Mouse (Mus musculus) C2C12 (cell line): Measurements from ENCODE around the gene Nans. TPM values are rescaled to one million over a fixed set of nuclear protein-coding genes. Genes with fewer than 3 reads are reported as not detected.

Experiments
- H3K27me3 ChIP-seq: one replicate; pipeline ENCODE4 v1.6.1; 2011; ENCODE audit not compliant: control insufficient read depth, insufficient read depth, insufficient read length
- H3K36me3 ChIP-seq: one replicate; pipeline ENCODE4 v1.6.1; 2011; ENCODE audit not compliant: control insufficient read depth, insufficient read depth
- H3K4me3 ChIP-seq: one replicate; pipeline ENCODE4 v1.5.1; 2011; ENCODE audit warnings: mild to moderate bottlenecking, control low read depth; ENCODE audit not compliant: poor library complexity, insufficient read depth, severe bottlenecking
- H3K79me2 ChIP-seq: one replicate; pipeline ENCODE4 v1.6.1; 2011; ENCODE audit not compliant: control insufficient read depth, insufficient read depth
- H3K79me3 ChIP-seq: one replicate; pipeline ENCODE4 v1.6.1; 2011; ENCODE audit warnings: low read depth, control low read depth
- H3ac ChIP-seq: one replicate; pipeline ENCODE3; 2011; ENCODE audit warnings: low read depth; ENCODE audit not compliant: control insufficient read depth, insufficient read length
- CEBPB ChIP-seq: IDR thresholded peaks from one replicate; pipeline ENCODE4 v1.6.1; 2011; ENCODE audit warnings: low read depth, mild to moderate bottlenecking, control low read depth, moderate library complexity
- CTCF ChIP-seq: IDR thresholded peaks from one replicate; pipeline ENCODE4 v1.5.1; 2011; ENCODE audit not compliant: control insufficient read depth, insufficient read depth, insufficient read length
- FOSL1 ChIP-seq: IDR thresholded peaks from one replicate; pipeline ENCODE4 v1.8.0; 2011; ENCODE audit warnings: mild to moderate bottlenecking, low read length; ENCODE audit not compliant: poor library complexity, insufficient read depth, severe bottlenecking
- MAX ChIP-seq: IDR thresholded peaks from one replicate; pipeline ENCODE4 v1.6.1; 2011; ENCODE audit warnings: mild to moderate bottlenecking, control low read depth
- MYOD1 ChIP-seq: IDR thresholded peaks from one replicate; pipeline ENCODE4 v1.6.1; 2011; ENCODE audit warnings: low read depth; ENCODE audit not compliant: control insufficient read depth, insufficient read length
- MYOG ChIP-seq: IDR thresholded peaks from one replicate; pipeline ENCODE4 v1.6.1; 2011; ENCODE audit not compliant: control insufficient read depth, insufficient read length; ENCODE audit errors: extremely low read depth
- USF1 ChIP-seq: IDR thresholded peaks from one replicate; pipeline ENCODE4 v1.6.1; 2011; ENCODE audit warnings: low read depth, mild to moderate bottlenecking, control low read depth, moderate library complexity
- polyA plus RNA-seq: library from polyadenylated mRNA; unstranded; fragments of >200 nt; fragmentation: generic; extraction: Trizol; gene quantifications from one replicate; pipeline ENCODE4 v1.2.1, GENCODE M21; 2012; ENCODE audit warnings: missing spikeins

The Nans gene
- polyA plus RNA-seq, 1 experiment: 115 TPM

- Histone ChIP-seq H3K79me3 (peaks cover 23% of the 10 kb centered on the region), H3K36me3 (peaks cover 39% of the 10 kb centered on the region), H3K4me3 (no peak overlapping the region), H3K79me2 (peaks cover 43% of the 10 kb centered on the region), H3ac (no peak overlapping the region), H3K27me3 (no peaks in the 10 kb centered on the region)
- no peak for TF ChIP-seq CEBPB
- no peak for TF ChIP-seq USF1
- no peak for TF ChIP-seq MAX
- TF ChIP-seq MYOD1: no peak
- no peak for TF ChIP-seq CTCF
- no peak for TF ChIP-seq FOSL1
- no peak for TF ChIP-seq MYOG
These were observed 4.0 kb downstream of the Nans start for GRCm38 (mm10) chr4:46493071-46493470.

- Histone ChIP-seq H3K79me2 (peaks cover 32% of the 10 kb centered on the region), H3K79me3 (peaks cover 13% of the 10 kb centered on the region), H3K4me3 (no peak overlapping the region), H3K27me3 (no peaks in the 10 kb centered on the region), H3K36me3 (peaks cover 63% of the 10 kb centered on the region), H3ac (no peak overlapping the region)
- TF ChIP-seq USF1 (no peak), MYOD1 (no peak), CEBPB (no peak), CTCF (no peak), MYOG (no peak), MAX (no peak), FOSL1 (no peak)
These were observed 6.5 kb downstream of the Nans start for GRCm38 (mm10) chr4:46495543-46495942.

GRCm38 (mm10) chr4:46497286-46497892, 8.3 kb downstream of the Nans start:
- no peak overlapping the region for H3K4me3 ChIP-seq
- H3K36me3 ChIP-seq: peaks cover 80% of the 10 kb centered on the region
- TF ChIP-seq MYOD1: no peak
- no peak for TF ChIP-seq MYOG
- peak; percentile 75 for TF ChIP-seq CEBPB
- TF ChIP-seq FOSL1: no peak
- TF ChIP-seq CTCF: peak; percentile 68
- no peak for TF ChIP-seq USF1
- TF ChIP-seq MAX: no peak
- no peak overlapping the region for H3ac ChIP-seq
- H3K27me3 ChIP-seq: no peaks in the 10 kb centered on the region
- H3K79me2 ChIP-seq: peaks cover 13% of the 10 kb centered on the region
- peaks cover 2% of the 10 kb centered on the region for H3K79me3 ChIP-seq

GRCm38 (mm10) chr4:46498511-46498910, 9.5 kb downstream of the Nans start:
- TF ChIP-seq CTCF (no peak), MYOD1 (no peak), FOSL1 (no peak), USF1 (no peak), MAX (no peak), MYOG (no peak), CEBPB (no peak)
- H3K79me3 ChIP-seq: peaks cover 2% of the 10 kb centered on the region
- no peak overlapping the region for H3ac ChIP-seq
- no peak overlapping the region for H3K4me3 ChIP-seq
- peaks cover 8% of the 10 kb centered on the region for H3K79me2 ChIP-seq
- H3K27me3 ChIP-seq: no peaks in the 10 kb centered on the region
- H3K36me3 ChIP-seq: peaks cover 78% of the 10 kb centered on the region

GRCm38 (mm10) chr4:46498976-46499375, 9.9 kb downstream of the Nans start:
- Histone ChIP-seq H3K79me3 (peaks cover 2% of the 10 kb centered on the region), H3K36me3 (peaks cover 78% of the 10 kb centered on the region), H3K79me2 (peaks cover 8% of the 10 kb centered on the region), H3K27me3 (no peaks in the 10 kb centered on the region), H3K4me3 (no peak overlapping the region), H3ac (no peak overlapping the region)
- TF ChIP-seq CTCF (peak; percentile 38), FOSL1 (no peak), MYOG (no peak), MYOD1 (no peak)
